Mouse (Mus musculus) ES-E14 (cell line): Measurements from ENCODE around the gene Tubgcp6.

Experiments
- MAFK ChIP-seq: IDR thresholded peaks from 2 replicates; pipeline ENCODE4 v1.6.1; 2014; ENCODE audit warnings: mild to moderate bottlenecking, low read depth, low read length, inconsistent platforms; ENCODE audit not compliant: insufficient read depth
- ZC3H11A ChIP-seq: IDR thresholded peaks from 2 replicates; pipeline ENCODE4 v1.6.1; 2012; ENCODE audit warnings: low read depth, mild to moderate bottlenecking, inconsistent platforms, low read length, borderline replicate concordance

GRCm38 (mm10) chr15:89165478-89165877 is 42.6 kb upstream of the Tubgcp6 start:
- TF ChIP-seq MAFK, result no peak
- no peak for TF ChIP-seq ZC3H11A
